Comparison of ENCODE assay signal across 15 mouse cellular contexts in genomic region chr3:27214016-27214816, GRCm38 (mm10).
"Had no signal": no experiment of that assay in that cellular context is flagged by ENCODE, and none has a peak within 500 bp of the region (broad histone marks: within the 10 kb centered on the region; RNA-seq: fewer than 3 reads in every experiment).

No protein-coding gene starts in this region.

- H3K36me3 ChIP-seq: limb, embryonic 15.5 days; midbrain, embryonic 15.5 days; neural tube, embryonic 13.5 days had no signal

- H3K4me3 ChIP-seq: left cerebral cortex, adult 2 months; limb, embryonic 15.5 days; megakaryocyte, embryonic 14.5 days; midbrain, embryonic 15.5 days; neural tube, embryonic 13.5 days had no signal

- H3K9me3 ChIP-seq: limb, embryonic 15.5 days; midbrain, embryonic 15.5 days; neural tube, embryonic 13.5 days had no signal

- ATAC-seq: lung, postnatal 0 days; midbrain, embryonic 15.5 days had no signal

- H3K4me1 ChIP-seq: limb, embryonic 15.5 days; midbrain, embryonic 15.5 days; neural tube, embryonic 13.5 days had no signal

- H3K27me3 ChIP-seq: limb, embryonic 15.5 days; midbrain, embryonic 15.5 days; neural tube, embryonic 13.5 days had no signal

- H3K27ac ChIP-seq: left cerebral cortex, adult 2 months; limb, embryonic 15.5 days; liver, embryonic 14.5 days; midbrain, embryonic 15.5 days; neural tube, embryonic 13.5 days had no signal

- DNase-seq: kidney, adult 2 months; kidney, postnatal 10 days; kidney, postnatal 4 days; lung, adult 2 months; lung, postnatal 36 days; right cerebral cortex, postnatal 14 days; thymus, postnatal 4 days had no signal

- H3K4me2 ChIP-seq: limb, embryonic 15.5 days; midbrain, embryonic 11.5 days; midbrain, embryonic 15.5 days; neural tube, embryonic 13.5 days had no signal

- H3K9ac ChIP-seq: limb, embryonic 15.5 days; liver, embryonic 14.5 days; midbrain, embryonic 15.5 days; neural tube, embryonic 13.5 days had no signal
